Mouse (Mus musculus): ENCODE data around the gene Hoxa5. TPM values are rescaled to one million over a fixed set of nuclear protein-coding genes. Genes with fewer than 3 reads are reported as not detected.

The Hoxa5 gene
- 6.1 and 7.2 TPM in 2 replicates for polyA plus RNA-seq (2012; rRNA removed)

- peak; percentile 67 for DNase-seq (ENCODE audit: low spot score)
These were observed at the start of gene Hoxa5 for GRCm38 (mm10) chr6:52204050-52204752. Gene Hoxa5, minus strand, starts transcription at chr6:52204587.

GRCm38 (mm10) chr6:52253511-52254500, 49.4 kb upstream of the Hoxa5 start:
- DNase-seq (ENCODE audit: low spot score): peak; percentile 76

- DNase-seq (ENCODE audit: low spot score): peak; percentile 67
These were observed 48.5 kb upstream of the Hoxa5 start for GRCm38 (mm10) chr6:52252775-52253376.

- peak; percentile 41 for DNase-seq (ENCODE audit: low spot score)
These were observed 47.8 kb upstream of the Hoxa5 start for GRCm38 (mm10) chr6:52252016-52252774.

GRCm38 (mm10) chr6:52251177-52251879, 46.9 kb upstream of the Hoxa5 start:
- DNase-seq (ENCODE audit: low spot score): no peak

- no peak for DNase-seq (ENCODE audit: low spot score)
These were observed 45.4 kb upstream of the Hoxa5 start for GRCm38 (mm10) chr6:52249826-52250225.

- no peak for DNase-seq (ENCODE audit: low spot score)
These were observed 45.0 kb upstream of the Hoxa5 start for GRCm38 (mm10) chr6:52249415-52249738.

- peak; percentile 44 for DNase-seq (ENCODE audit: low spot score)
These were observed 44.4 kb upstream of the Hoxa5 start for GRCm38 (mm10) chr6:52248638-52249414.

GRCm38 (mm10) chr6:52247766-52248637, 43.6 kb upstream of the Hoxa5 start:
- peak; percentile 55 for DNase-seq (ENCODE audit: low spot score)

GRCm38 (mm10) chr6:52246916-52247315, 42.5 kb upstream of the Hoxa5 start:
- peak; percentile 23 for DNase-seq (ENCODE audit: low spot score)

- DNase-seq (ENCODE audit: low spot score): peak; percentile 56
These were observed 42.0 kb upstream of the Hoxa5 start for GRCm38 (mm10) chr6:52246403-52246803.

- DNase-seq (ENCODE audit: low spot score): peak; percentile 65
These were observed 41.4 kb upstream of the Hoxa5 start, which contains the start of gene Hoxa11 for GRCm38 (mm10) chr6:52245757-52246142. Gene Hoxa11, minus strand, starts transcription at chr6:52245810.

GRCm38 (mm10) chr6:52245040-52245756, 40.8 kb upstream of the Hoxa5 start:
- peak; percentile 61 for DNase-seq (ENCODE audit: low spot score)

GRCm38 (mm10) chr6:52244471-52245039, 40.2 kb upstream of the Hoxa5 start:
- peak; percentile 27 for DNase-seq (ENCODE audit: low spot score)

GRCm38 (mm10) chr6:52243681-52244121, 39.3 kb upstream of the Hoxa5 start:
- DNase-seq (ENCODE audit: low spot score): peak; percentile 53

GRCm38 (mm10) chr6:52242801-52243332, 38.5 kb upstream of the Hoxa5 start:
- DNase-seq (ENCODE audit: low spot score): peak; percentile 20

- peak; percentile 25 for DNase-seq (ENCODE audit: low spot score)
These were observed 36.7 kb upstream of the Hoxa5 start for GRCm38 (mm10) chr6:52241001-52241621.

All from urinary bladder, adult 2 months (tissue).